8 mouse cellular contexts compared by ENCODE assay signal in the genomic region with DNA sequence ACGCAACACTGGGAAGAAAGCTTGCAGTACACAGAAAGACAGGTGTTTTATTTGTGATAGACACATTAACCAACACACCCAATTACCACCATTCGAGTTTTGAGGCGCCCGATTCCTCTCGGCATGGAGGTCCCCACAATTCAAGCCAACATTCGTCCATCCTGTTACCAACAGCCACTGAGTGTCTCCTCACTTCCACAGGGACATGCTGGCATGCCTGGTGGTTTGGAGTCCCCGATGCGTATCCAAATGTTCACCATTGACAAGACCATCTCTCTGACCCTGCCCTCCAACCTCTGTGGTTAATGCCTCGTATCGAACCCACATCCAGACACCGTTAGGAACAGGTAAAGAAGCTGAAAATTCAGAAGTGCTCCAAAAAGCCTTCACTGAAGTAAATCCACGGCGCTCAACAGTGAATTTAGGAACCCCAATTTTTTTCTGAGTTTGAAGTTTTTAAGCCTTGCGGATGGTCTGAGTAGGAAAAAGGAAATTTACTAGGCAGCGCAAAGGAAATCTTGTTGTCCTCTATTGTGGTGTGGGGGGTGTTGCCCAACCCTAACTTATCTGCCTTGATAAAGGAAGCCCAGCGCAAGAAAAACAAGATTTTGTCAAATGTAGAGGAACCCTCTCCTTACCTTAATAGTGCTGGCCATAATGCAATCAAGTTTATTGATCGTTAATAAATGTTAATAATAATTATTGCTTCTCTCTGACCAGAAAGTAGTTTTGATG.
A peak's percentile ranks its signal among the peaks of the same experiment; 100 is the strongest.
DNase-seq lines count a peak whose midpoint lies in the region; ATAC-seq and TF ChIP-seq lines count a peak whose summit lies in the region.

No protein-coding gene starts in this region.

- H3K36me3 ChIP-seq in hindbrain, postnatal 0 days (ENCODE audit: insufficient read depth, low read length) = no peaks in the 10 kb centered on the region
- no peaks in the 10 kb centered on the region for H3K36me3 ChIP-seq in hindbrain, embryonic 12.5 days
- H3K36me3 ChIP-seq in embryonic facial prominence, embryonic 10.5 days (replicated peaks) = no peaks in the 10 kb centered on the region
- H3K36me3 ChIP-seq in liver, embryonic 11.5 days (ENCODE audit: control insufficient read depth, insufficient read depth, low read length) = no peaks in the 10 kb centered on the region
- no peaks in the 10 kb centered on the region for H3K36me3 ChIP-seq in forebrain, embryonic 12.5 days (replicated peaks)

- peak overlapping the region; percentile 48; the same call in 1 of the 2 replicates for H3K27ac ChIP-seq in hindbrain, postnatal 0 days
- H3K27ac ChIP-seq in hindbrain, embryonic 12.5 days = no peak overlapping the region
- no peak overlapping the region for H3K27ac ChIP-seq in embryonic facial prominence, embryonic 10.5 days (replicated peaks)
- peak overlapping the region; percentile 32; the same call in 1 of the 2 replicates for H3K27ac ChIP-seq in liver, embryonic 11.5 days (ENCODE audit: low read depth, low read length)
- H3K27ac ChIP-seq in forebrain, embryonic 12.5 days = no peak overlapping the region

- no peak for ATAC-seq in hindbrain, postnatal 0 days
- no peak for ATAC-seq in hindbrain, embryonic 12.5 days (ENCODE audit: low FRiP score)
- no peak for ATAC-seq in liver, embryonic 11.5 days (replicated peaks; ENCODE audit: low FRiP score)
- ATAC-seq in forebrain, embryonic 12.5 days (ENCODE audit: low FRiP score) = no peak

- no peaks in the 10 kb centered on the region for H3K4me1 ChIP-seq in hindbrain, postnatal 0 days (ENCODE audit: insufficient read depth, low read length)
- H3K4me1 ChIP-seq in hindbrain, embryonic 12.5 days = no peaks in the 10 kb centered on the region
- peaks cover 10% of the 10 kb centered on the region; the same call in 1 of the 2 replicates for H3K4me1 ChIP-seq in embryonic facial prominence, embryonic 10.5 days
- H3K4me1 ChIP-seq in liver, embryonic 11.5 days (replicated peaks; ENCODE audit: control insufficient read depth, insufficient read depth, low read length) = no peaks in the 10 kb centered on the region
- H3K4me1 ChIP-seq in forebrain, embryonic 12.5 days = no peaks in the 10 kb centered on the region

- H3K9me3 ChIP-seq in hindbrain, postnatal 0 days (ENCODE audit: low read length) = no peaks in the 10 kb centered on the region
- H3K9me3 ChIP-seq in hindbrain, embryonic 12.5 days (replicated peaks) = no peaks in the 10 kb centered on the region
- H3K9me3 ChIP-seq in embryonic facial prominence, embryonic 10.5 days = no peaks in the 10 kb centered on the region
- H3K9me3 ChIP-seq in liver, embryonic 11.5 days (ENCODE audit: control insufficient read depth, low read length) = no peaks in the 10 kb centered on the region
- H3K9me3 ChIP-seq in forebrain, embryonic 12.5 days = no peaks in the 10 kb centered on the region

- no peak for TF ChIP-seq CTCF in hindbrain, postnatal 0 days (IDR thresholded peaks at IDR 0.05; ENCODE audit: low read depth)

- DNase-seq in hindbrain, postnatal 0 days (ENCODE audit: low spot score) = no peak
- DNase-seq in 416B (ENCODE audit: low read depth) = peak; percentile 93
- DNase-seq in embryonic facial prominence, embryonic 10.5 days (ENCODE audit: low spot score) = no peak
- DNase-seq in liver, embryonic 11.5 days (ENCODE audit: low spot score) = no peak
- DNase-seq in embryo, embryonic 9.5 days (ENCODE audit: extremely low spot score) = no peak
- no peak for DNase-seq in left cerebral cortex, postnatal 25 days (ENCODE audit: low spot score in 2 of 2)

- WGBS in hindbrain, postnatal 0 days = 87% methylated on average over 17 of the region's 17 CpGs
- WGBS in hindbrain, embryonic 12.5 days = 88% methylated on average over 17 of the region's 17 CpGs
- WGBS in embryonic facial prominence, embryonic 10.5 days = 90% methylated on average over 17 of the region's 17 CpGs
- 41% methylated on average over 17 of the region's 17 CpGs for WGBS in liver, embryonic 11.5 days
- 88% methylated on average over 17 of the region's 17 CpGs for WGBS in forebrain, embryonic 12.5 days

- intact Hi-C loops in left cerebral cortex, postnatal 25 days (cut with DNase I) = no loop called here

- H3K9ac ChIP-seq in hindbrain, postnatal 0 days (replicated peaks; ENCODE audit: low read length) = peak overlapping the region; percentile 19; the same call in 1 of the 2 replicates
- H3K9ac ChIP-seq in hindbrain, embryonic 12.5 days = no peak overlapping the region
- H3K9ac ChIP-seq in liver, embryonic 11.5 days (ENCODE audit: low read depth, low read length) = peak overlapping the region; percentile 44; the same call in 1 of the 2 replicates
- no peak overlapping the region for H3K9ac ChIP-seq in forebrain, embryonic 12.5 days

- no peak overlapping the region for H3K4me2 ChIP-seq in hindbrain, postnatal 0 days (ENCODE audit: low read depth, low read length)
- H3K4me2 ChIP-seq in hindbrain, embryonic 12.5 days (replicated peaks) = no peak overlapping the region
- peak overlapping the region; percentile 28 for H3K4me2 ChIP-seq in liver, embryonic 11.5 days
- H3K4me2 ChIP-seq in forebrain, embryonic 12.5 days = no peak overlapping the region

- H3K4me3 ChIP-seq in hindbrain, postnatal 0 days (ENCODE audit: low read length) = peak overlapping the region; percentile 9
- H3K4me3 ChIP-seq in hindbrain, embryonic 12.5 days = no peak overlapping the region
- peak overlapping the region; percentile 1; the same call in 1 of the 2 replicates for H3K4me3 ChIP-seq in embryonic facial prominence, embryonic 10.5 days
- H3K4me3 ChIP-seq in liver, embryonic 11.5 days (ENCODE audit: low read depth, low read length) = peak overlapping the region; percentile 32
- H3K4me3 ChIP-seq in forebrain, embryonic 12.5 days (replicated peaks) = no peak overlapping the region

- H3K27me3 ChIP-seq in hindbrain, postnatal 0 days (ENCODE audit: insufficient read depth, low read length) = no peaks in the 10 kb centered on the region
- H3K27me3 ChIP-seq in hindbrain, embryonic 12.5 days = no peaks in the 10 kb centered on the region
- H3K27me3 ChIP-seq in embryonic facial prominence, embryonic 10.5 days (replicated peaks; ENCODE audit: low read depth, poor library complexity, severe bottlenecking) = no peaks in the 10 kb centered on the region
- H3K27me3 ChIP-seq in liver, embryonic 11.5 days (replicated peaks; ENCODE audit: control insufficient read depth, insufficient read depth, low read length) = no peaks in the 10 kb centered on the region
- H3K27me3 ChIP-seq in forebrain, embryonic 12.5 days = no peaks in the 10 kb centered on the region

Comparison
In these comparisons a context has a peak if more than half of its experiments do, and no peak if none do; other contexts are left out.
1. H3K27ac ChIP-seq: peak in hindbrain, postnatal 0 days (single experiment) and liver, embryonic 11.5 days (single experiment); none in hindbrain, embryonic 12.5 days (single experiment), embryonic facial prominence, embryonic 10.5 days (single experiment) and forebrain, embryonic 12.5 days (single experiment).
2. H3K4me3 ChIP-seq: peak in hindbrain, postnatal 0 days (single experiment), embryonic facial prominence, embryonic 10.5 days (single experiment) and liver, embryonic 11.5 days (single experiment); none in hindbrain, embryonic 12.5 days (single experiment) and forebrain, embryonic 12.5 days (single experiment).
3. H3K9ac ChIP-seq: peak in hindbrain, postnatal 0 days (single experiment) and liver, embryonic 11.5 days (single experiment); none in hindbrain, embryonic 12.5 days (single experiment) and forebrain, embryonic 12.5 days (single experiment).